Mouse (Mus musculus): ENCODE results near the gene Kcnk7. TPM values are rescaled to one million over a fixed set of nuclear protein-coding genes. Genes with fewer than 3 reads are reported as not detected.
A peak's percentile ranks its signal among the peaks of the same experiment; 100 is the strongest.

The Kcnk7 gene
- polyA plus RNA-seq, 1 experiment = 4.6 TPM

- WGBS = 4% methylated on average over 37 of the region's 37 CpGs
- TF ChIP-seq CTCF (IDR thresholded peaks at IDR 0.05; ENCODE audit: insufficient read depth, low read length) (no peak), POLR2A (IDR thresholded peaks at IDR 0.05; ENCODE audit: borderline replicate concordance, extremely low read depth, low read depth, low read length) (0 out of 2 replicates have a peak, but pooled peaks have one; percentile 7)
- H3K4me1 ChIP-seq (ENCODE audit: control insufficient read depth, insufficient read depth, low read length) = peaks cover 32% of the 10 kb centered on the region
- no peak for DNase-seq
- peak overlapping the region; percentile 87 for H3K4me3 ChIP-seq (replicated peaks; ENCODE audit: extremely low read depth, low read depth, low read length)
Observed at GRCm38 (mm10) chr19:5728631-5729443, 24.7 kb downstream of the Kcnk7 start.

- 1% methylated on average over 37 of the region's 37 CpGs for WGBS
- TF ChIP-seq CTCF (IDR thresholded peaks at IDR 0.05; ENCODE audit: insufficient read depth, low read length) (no peak), POLR2A (IDR thresholded peaks at IDR 0.05; ENCODE audit: borderline replicate concordance, extremely low read depth, low read depth, low read length) (peak; percentile 94)
- DNase-seq = peak; percentile 88
- H3K4me1 ChIP-seq (ENCODE audit: control insufficient read depth, insufficient read depth, low read length) = peaks cover 26% of the 10 kb centered on the region
- H3K4me3 ChIP-seq (replicated peaks; ENCODE audit: extremely low read depth, low read depth, low read length) = peak within 1 kb of the TSS; percentile 87
Observed at GRCm38 (mm10) chr19:5729444-5729815, 25.3 kb downstream of the Kcnk7 start, which contains the start of gene Fam89b. Fam89b (minus strand) TSS chr19:5729653.

DNA sequence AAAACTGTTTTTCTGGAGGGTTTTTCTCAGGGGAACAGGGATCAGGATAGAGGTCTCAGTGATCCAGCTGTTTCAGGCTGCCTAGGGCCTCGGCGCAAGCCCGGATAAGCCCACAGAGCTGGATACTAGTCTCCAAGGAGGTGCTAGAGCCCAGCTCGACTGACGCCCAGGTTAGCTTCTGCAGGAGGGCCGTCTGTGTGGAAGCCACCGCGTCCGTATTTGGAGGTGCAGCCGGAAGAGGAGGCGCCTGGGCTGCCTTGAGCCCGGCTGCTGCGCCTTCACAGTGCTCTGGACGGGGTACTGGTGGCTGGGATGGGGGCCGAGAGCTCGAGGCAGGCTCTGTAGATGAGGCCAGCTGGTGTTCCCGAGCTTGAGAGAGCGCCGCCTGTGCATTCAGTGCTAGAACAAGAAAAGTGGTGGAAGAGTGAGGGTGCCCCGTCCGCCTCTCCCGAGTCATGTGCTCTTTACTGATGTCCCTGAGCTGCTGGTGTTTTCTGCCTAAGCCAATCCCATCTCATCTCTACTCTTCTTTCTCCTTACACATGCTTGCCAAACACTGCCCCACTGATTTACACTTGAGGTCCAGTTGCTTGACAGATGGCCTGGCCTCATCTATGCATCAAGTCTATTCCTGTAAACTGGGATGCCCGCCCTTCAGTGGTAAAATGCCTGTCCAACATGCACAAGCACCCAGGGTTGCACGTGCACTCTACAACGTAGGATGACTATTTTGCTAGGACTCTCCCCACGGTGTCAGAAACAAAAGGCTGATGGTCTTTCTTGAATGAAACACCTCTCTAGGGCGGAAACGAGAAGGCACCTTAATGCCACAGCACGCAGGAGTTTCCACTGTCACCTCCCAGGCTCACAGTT lies 26.4 kb downstream of the Kcnk7 start:
- TF ChIP-seq POLR2A (IDR thresholded peaks at IDR 0.05; ENCODE audit: borderline replicate concordance, extremely low read depth, low read depth, low read length) (no peak), CTCF (IDR thresholded peaks at IDR 0.05; ENCODE audit: insufficient read depth, low read length) (no peak)
- Histone ChIP-seq H3K4me3 (replicated peaks; ENCODE audit: extremely low read depth, low read depth, low read length) (no peak overlapping the region), H3K4me1 (ENCODE audit: control insufficient read depth, insufficient read depth, low read length) (peaks cover 18% of the 10 kb centered on the region)
- no peak for DNase-seq
- WGBS = 79% methylated on average over 29 of the region's 29 CpGs

DNA sequence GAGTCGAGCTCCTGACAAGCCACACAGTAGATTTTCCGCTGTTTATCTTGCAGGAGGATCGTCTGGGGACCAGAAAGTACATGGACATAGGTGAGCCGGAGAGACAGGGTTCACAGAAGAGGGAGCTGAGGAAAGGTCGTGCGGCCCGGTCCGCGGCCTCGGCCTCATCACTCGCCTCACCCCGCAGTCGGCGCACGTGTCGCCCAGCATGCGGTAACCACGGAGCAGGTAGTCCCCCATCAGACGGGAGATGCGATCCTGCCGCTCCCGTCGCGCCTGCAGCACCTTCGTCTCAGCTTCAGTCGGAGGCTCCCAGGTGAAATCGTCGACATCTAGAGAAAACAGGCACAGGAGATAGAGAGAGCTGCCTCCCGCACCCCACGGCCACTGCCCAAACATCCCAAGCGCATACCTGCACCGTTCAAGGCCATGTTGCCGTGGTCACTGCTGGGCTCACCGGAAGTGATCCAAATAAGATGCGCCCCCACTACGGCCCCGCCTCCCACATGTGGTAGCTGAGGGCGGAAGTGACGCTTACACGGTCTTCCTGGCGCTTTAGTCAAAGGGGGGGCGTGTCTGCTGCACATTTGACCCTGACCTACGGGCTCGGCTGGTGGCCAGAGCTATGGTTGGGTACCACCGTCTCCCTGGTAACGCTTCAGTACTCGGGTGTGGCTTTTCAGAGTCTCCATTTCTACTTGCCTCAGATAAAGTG lies 27.3 kb downstream of the Kcnk7 start:
- under 1% methylated on average over 47 of the region's 47 CpGs for WGBS
- H3K4me1 ChIP-seq (ENCODE audit: control insufficient read depth, insufficient read depth, low read length) = peaks cover 18% of the 10 kb centered on the region
- peak overlapping the region; percentile 79 for H3K4me3 ChIP-seq (replicated peaks; ENCODE audit: extremely low read depth, low read depth, low read length)
- peak; percentile 89 for DNase-seq
- TF ChIP-seq CTCF (IDR thresholded peaks at IDR 0.05; ENCODE audit: insufficient read depth, low read length) (no peak), POLR2A (IDR thresholded peaks at IDR 0.05; ENCODE audit: borderline replicate concordance, extremely low read depth, low read depth, low read length) (peak; percentile 82; the same call in 1 of the 2 replicates)

DNA sequence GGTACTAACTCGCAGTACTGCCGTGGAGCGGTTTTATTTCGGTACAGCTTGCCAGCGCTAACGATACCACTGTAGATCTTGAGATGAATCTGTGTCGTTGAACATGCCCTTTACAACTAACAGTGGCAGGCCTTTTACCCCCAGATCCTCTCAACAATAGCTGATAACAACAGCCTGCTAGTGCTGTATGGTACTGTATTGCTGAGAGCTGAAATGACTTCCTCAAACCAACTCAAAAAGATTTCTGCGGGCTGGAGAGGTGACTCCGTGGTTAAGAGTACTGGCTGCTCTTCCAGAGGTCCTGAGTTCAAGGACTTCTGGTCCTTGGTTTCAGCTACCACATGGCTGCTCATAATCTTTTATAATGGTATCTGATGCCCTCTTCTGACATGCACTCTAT lies 30.2 kb downstream of the Kcnk7 start:
- Histone ChIP-seq H3K4me1 (ENCODE audit: control insufficient read depth, insufficient read depth, low read length) (peaks cover 6% of the 10 kb centered on the region; the same call in 1 of the 2 replicates), H3K4me3 (replicated peaks; ENCODE audit: extremely low read depth, low read depth, low read length) (no peak overlapping the region)
- DNase-seq = no peak
- TF ChIP-seq CTCF (IDR thresholded peaks at IDR 0.05; ENCODE audit: insufficient read depth, low read length) (no peak), POLR2A (IDR thresholded peaks at IDR 0.05; ENCODE audit: borderline replicate concordance, extremely low read depth, low read depth, low read length) (no peak)
- 71% methylated on average over 9 of the region's 9 CpGs for WGBS

DNA sequence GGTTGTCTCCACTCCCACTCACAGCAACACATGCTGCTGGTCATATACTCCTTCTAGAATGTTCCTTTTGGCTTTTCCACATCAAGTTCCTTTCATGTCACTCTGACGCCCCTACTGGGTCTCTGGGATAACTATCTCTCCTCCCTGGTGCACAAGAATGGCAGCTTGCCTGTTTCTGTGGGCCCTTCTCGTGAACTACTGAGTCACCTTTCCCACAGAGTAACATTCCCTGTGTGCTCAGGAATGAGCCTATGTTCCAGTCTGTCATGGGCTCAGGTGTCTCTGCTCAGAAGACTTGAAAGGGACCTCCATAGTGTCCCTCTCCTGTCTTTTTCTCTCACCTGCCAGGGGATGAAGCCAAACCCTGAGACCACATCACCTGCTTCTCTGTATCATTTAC lies 35.3 kb downstream of the Kcnk7 start:
- peaks cover 9% of the 10 kb centered on the region for H3K4me1 ChIP-seq (ENCODE audit: control insufficient read depth, insufficient read depth, low read length)
- TF ChIP-seq POLR2A (IDR thresholded peaks at IDR 0.05; ENCODE audit: borderline replicate concordance, extremely low read depth, low read depth, low read length) (no peak), CTCF (IDR thresholded peaks at IDR 0.05; ENCODE audit: insufficient read depth, low read length) (no peak)
- no peak for DNase-seq
- 62% methylated on average over 2 of the region's 2 CpGs for WGBS
- H3K4me3 ChIP-seq (replicated peaks; ENCODE audit: extremely low read depth, low read depth, low read length) = no peak overlapping the region

- 28% methylated on average over 14 of the region's 14 CpGs for WGBS
- DNase-seq = peak; percentile 56
- TF ChIP-seq POLR2A (IDR thresholded peaks at IDR 0.05; ENCODE audit: borderline replicate concordance, extremely low read depth, low read depth, low read length) (0 out of 2 replicates have a peak, but pooled peaks have one; percentile 15), CTCF (IDR thresholded peaks at IDR 0.05; ENCODE audit: insufficient read depth, low read length) (no peak)
- Histone ChIP-seq H3K4me1 (ENCODE audit: control insufficient read depth, insufficient read depth, low read length) (peaks cover 9% of the 10 kb centered on the region), H3K4me3 (replicated peaks; ENCODE audit: extremely low read depth, low read depth, low read length) (peak within 1 kb of the TSS; percentile 73)
Observed at GRCm38 (mm10) chr19:5740320-5741317, 36.5 kb downstream of the Kcnk7 start, which contains the start of gene Ltbp3. Ltbp3 (plus strand) TSS chr19:5740904.

GRCm38 (mm10) chr19:5741641-5742240 lies 37.6 kb downstream of the Kcnk7 start:
- Histone ChIP-seq H3K4me3 (replicated peaks; ENCODE audit: extremely low read depth, low read depth, low read length) (peak overlapping the region; percentile 73), H3K4me1 (ENCODE audit: control insufficient read depth, insufficient read depth, low read length) (peaks cover 9% of the 10 kb centered on the region)
- DNase-seq = peak; percentile 76
- under 1% methylated on average over 52 of the region's 55 CpGs for WGBS
- TF ChIP-seq POLR2A (IDR thresholded peaks at IDR 0.05; ENCODE audit: borderline replicate concordance, extremely low read depth, low read depth, low read length) (peak; percentile 43; the same call in 1 of the 2 replicates), CTCF (IDR thresholded peaks at IDR 0.05; ENCODE audit: insufficient read depth, low read length) (no peak)

Data from lung, adult 2 months (tissue).